Mouse (Mus musculus) A20 (cell line): ENCODE data around the gene Rab21.

ENCODE experiments used
- DNase-seq: peaks from one replicate; pipeline ENCODE4 v3.0.0-alpha.2; 2011; ENCODE audit warnings: low read depth, low spot score

The Rab21 gene

GRCm38 (mm10) chr10:115315473-115316171, at the start of gene Rab21:
Gene Rab21 (minus strand): TSS chr10:115315594.
- peak; percentile 92 for DNase-seq

DNA sequence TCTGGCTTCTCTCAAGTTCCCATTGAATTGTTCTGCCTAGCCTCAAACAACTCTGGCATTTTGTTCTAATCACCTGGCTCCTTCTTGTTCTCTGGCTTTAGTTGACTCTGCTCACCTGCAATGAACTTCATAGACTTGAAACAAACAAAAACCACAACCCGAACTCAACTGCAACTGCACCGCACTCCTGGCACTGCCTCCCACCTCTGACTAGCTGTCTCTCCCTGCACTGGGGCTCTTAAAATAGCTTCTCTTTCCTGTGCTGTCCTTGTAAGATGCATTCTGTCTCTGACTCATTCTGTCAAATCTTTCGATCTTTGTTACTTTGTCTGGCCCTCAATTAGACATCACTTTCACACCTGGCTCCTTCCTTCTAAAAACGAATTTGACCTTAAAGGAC, 47.8 kb upstream of the Rab21 start:
- no peak for DNase-seq

- no peak for DNase-seq
Measured at GRCm38 (mm10) chr10:115362623-115362964, 47.2 kb upstream of the Rab21 start.

DNA sequence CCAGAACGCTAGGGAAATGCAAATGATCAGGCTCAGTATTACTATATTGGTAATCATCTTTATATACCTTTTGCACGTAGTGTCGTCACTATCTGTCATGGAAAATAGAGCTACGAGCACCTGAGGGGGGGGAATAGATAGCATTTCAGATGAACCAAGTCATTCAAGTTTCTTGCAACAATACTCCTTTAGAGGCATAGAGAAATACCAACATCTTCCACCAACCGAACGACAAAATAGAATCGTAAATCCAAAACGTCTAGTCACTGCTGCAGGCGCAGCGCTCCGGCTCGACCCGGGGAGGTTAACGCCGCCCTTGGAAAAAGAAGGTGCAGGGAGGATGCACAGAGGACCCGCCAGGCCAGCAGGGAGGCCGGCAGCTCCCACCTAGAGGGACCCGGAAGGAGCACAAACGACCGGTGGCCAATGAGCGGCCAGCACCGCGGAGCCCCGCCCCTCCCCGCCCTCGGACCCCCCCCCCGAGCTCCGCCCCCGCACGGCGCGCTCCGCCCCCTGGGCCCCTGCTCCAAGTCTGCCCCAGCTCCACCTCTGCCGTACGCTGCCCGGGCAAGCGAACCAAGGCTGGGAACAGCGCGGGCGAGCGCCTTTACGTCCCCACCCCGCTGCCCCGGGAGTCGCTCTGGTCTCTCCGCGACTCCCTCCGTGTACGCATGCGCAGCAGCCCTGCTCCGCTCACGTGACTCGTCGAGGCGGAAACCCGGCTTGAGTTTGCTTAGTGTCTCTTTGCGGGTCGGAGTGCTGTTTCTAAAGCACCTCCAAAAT, 46.6 kb upstream of the Rab21 start, which contains the start of gene Tmem19:
TSS of gene Tmem19 (minus strand) at position 662 of the 783 bp plus-strand sequence.
- peak; percentile 95 for DNase-seq

GRCm38 (mm10) chr10:115359066-115359465, 43.7 kb upstream of the Rab21 start:
- no peak for DNase-seq

DNA sequence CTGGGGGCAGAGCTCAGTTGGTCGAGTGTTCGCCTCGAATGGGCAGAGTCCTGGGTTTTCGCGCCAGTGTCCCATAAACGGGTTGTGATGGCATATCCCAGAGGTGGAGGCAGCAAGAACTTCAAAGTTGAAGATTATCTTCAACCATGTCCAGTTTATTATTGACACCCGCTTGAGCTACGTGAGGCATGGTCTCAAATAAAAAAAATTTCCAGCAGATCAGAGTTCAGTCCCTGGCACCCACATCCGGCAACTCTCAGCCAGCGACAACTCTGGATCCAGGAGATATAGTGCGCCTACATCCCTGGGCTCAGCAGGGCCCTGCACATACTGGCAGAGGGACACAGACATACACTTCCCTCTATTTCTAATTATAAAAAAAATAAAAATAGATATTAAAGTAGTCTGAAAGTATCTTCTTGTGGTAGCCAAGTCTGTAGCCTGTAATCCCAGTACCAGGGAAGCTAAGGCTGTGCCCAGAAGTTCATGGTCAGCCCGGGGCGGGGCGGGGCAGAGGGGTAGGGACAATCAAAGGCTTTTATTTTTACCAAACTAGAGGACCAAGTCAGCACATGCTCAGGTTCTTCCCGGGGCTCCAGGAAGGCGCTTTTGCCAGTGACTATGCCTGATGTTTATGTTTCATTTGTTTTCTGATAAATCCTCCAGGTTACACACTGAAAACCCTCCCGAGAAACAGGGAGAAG, 43.0 kb upstream of the Rab21 start:
- DNase-seq: no peak

GRCm38 (mm10) chr10:115356106-115356505, 40.7 kb upstream of the Rab21 start:
- DNase-seq: no peak

DNA sequence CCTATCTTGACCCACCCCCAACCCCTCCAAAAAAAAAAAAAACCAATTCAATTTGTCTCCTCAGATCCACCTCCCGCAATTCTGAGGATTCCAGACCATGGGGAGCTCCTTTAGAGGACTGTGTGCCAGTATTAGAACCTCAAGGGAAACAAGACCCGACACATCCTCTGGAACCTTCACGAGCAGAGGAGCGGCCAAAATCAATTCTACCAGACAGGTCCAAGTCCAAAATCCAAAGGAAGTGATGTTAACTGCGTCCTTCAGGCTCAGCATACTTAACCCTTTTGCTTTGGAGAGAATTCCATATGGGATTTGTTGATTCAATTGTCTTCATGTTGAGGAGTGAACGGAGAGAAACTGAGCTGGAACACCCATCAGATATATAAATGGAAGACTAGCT, 39.6 kb upstream of the Rab21 start:
- no peak for DNase-seq

- no peak for DNase-seq
Measured at GRCm38 (mm10) chr10:115354553-115354952, 39.2 kb upstream of the Rab21 start.

GRCm38 (mm10) chr10:115350810-115351397, 35.5 kb upstream of the Rab21 start:
- DNase-seq: no peak

DNA sequence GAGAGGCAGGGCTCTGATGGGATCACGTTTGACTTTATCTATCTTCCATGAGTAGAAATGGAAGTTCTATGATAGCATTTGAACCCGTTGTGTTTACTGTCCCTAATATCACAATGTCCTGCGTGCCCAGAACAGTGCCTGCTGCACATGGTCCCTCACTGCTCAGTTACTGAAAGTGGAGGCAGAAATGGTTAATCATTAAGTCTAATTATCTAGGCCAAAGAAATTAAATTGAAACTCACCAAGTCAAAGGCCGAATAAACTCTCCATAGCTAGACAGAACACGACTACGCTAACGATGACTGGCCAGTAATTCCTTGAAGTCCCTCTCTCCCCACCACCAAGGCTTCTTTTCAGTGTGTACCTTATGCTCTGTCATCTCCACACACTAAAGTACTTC, 34.1 kb upstream of the Rab21 start:
- DNase-seq: no peak

DNA sequence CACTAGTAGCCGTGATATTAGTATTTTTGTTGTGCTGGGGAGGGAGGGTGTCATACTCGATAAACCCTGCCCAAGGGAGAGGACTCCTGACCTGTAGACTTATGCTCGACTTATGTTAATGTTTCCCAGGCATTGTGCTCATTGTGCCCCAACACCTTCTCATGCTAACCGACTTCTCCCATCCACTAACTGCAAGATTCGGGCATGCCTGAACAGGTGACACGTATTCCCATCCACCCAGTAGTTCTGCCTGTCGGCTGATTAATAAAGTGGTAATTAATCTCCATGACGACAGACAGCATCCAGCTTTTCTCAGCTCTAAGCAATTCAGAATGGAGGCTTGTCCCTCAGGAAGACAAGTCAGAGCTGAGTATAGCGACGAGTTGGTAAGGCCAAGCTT, 33.6 kb upstream of the Rab21 start:
- no peak for DNase-seq

GRCm38 (mm10) chr10:115348131-115348530, 32.7 kb upstream of the Rab21 start:
- DNase-seq: no peak

DNA sequence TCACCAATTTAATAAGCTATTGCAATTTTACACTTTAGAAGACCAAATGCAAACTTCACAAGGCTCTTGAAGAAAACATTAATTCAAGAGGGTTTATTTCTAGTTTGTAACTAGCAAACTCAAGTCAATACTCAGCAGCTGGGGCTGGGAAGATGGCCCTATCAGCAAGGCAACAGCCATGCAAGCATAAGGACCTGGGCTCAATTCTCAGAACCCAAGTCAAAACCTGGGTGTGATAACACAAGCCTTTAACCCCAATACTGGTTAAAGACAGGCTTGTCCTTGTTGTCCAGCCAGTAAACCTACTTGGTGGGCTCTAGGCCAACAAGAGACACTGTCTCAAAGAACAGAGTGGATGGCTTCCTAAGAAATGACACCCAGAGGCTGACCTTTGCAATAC, 31.1 kb upstream of the Rab21 start:
- DNase-seq: no peak

DNA sequence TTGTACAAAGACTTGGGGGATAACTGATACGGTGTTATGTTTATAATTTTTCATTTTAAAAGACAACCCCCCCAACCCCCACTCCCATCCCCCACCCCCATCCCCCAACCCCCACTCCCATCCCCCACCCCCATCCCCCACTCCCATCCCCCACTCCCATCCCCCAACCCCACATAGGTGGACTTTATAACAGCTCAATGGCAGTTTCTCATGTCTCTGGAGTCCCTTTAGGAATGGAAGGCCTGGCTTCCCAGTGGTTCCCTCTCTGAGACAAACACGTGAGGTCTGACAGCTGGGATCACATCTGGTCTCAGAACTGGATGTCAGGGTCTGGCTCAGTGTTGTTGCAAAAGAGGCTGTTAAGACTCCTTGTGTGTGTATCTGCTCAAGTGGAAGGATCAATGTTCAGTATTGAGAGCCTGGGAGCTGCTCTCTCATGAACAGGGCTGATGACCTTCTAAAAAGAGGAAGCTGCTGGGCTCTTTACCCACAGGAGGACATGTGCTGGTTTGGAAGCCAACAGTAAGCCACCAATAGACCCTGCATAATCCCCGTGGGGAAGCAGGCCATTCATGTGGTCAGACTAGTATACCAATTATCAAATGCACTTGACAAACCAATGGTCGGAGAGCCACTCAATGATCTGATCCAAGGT, 27.5 kb upstream of the Rab21 start:
- DNase-seq: peak; percentile 47

DNA sequence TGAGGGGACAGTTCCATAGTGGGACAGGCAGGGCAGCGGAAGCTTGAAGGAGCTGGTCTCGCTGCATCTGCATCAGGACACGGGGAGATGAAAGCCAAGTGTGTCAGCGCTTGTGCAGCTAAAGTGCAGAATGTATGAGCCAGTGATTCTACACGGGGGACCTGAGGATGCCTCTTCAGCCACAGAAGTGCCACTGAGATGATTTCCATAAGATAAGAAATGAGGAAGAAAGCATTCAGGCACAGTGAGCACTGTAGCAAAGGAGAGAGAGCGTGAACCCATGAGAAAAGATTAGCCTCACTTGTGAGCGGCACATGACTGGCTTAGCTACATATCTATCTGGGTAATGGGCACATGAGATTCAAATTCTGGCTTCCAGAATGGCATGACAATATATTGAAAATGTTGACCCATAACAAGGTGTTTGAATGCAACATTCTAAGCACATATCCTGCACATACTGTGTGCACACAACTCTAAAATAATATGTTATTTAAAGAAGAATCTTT, 24.5 kb upstream of the Rab21 start:
- no peak for DNase-seq

- no peak for DNase-seq
Measured at GRCm38 (mm10) chr10:115336901-115337300, 21.5 kb upstream of the Rab21 start.

DNA sequence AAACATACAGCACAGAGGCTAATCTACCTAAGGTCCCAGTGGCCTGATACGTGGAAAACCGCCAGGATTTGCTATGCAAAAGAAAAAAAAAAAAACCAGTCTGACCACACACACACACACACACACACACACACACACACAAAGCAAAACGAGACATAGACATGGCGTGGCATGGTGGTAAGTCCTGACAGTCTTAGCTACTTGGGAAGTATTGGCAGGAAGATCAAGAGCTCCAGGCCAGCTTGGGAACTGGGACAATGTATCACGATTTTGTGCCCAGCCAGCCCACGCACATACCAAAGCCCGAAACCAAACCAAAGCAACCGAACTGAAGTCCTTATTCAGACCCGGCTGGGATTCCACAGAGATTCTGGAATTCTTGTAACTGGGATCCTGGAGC, 18.1 kb upstream of the Rab21 start:
- DNase-seq: no peak

DNA sequence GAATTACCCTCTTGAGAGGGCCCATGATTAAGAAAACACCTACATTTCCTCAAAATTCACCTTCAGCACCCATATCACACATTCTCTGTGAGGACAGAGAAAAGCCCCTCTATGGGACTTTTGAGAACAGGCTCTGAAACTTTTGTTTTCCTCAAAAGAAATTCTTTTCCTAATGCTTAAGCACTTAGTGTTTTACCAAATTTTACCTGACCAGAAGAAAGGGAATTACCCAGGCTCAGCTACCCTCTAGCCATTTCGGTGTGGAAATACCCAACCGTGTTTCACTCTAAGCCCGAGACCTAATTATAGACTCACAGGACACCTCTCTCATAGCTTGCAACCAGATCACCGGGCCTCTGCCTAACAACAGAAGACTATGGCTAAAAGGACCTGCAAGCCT, 17.6 kb upstream of the Rab21 start:
- peak; percentile 52 for DNase-seq

GRCm38 (mm10) chr10:115332420-115332952, 17.1 kb upstream of the Rab21 start:
- no peak for DNase-seq

DNA sequence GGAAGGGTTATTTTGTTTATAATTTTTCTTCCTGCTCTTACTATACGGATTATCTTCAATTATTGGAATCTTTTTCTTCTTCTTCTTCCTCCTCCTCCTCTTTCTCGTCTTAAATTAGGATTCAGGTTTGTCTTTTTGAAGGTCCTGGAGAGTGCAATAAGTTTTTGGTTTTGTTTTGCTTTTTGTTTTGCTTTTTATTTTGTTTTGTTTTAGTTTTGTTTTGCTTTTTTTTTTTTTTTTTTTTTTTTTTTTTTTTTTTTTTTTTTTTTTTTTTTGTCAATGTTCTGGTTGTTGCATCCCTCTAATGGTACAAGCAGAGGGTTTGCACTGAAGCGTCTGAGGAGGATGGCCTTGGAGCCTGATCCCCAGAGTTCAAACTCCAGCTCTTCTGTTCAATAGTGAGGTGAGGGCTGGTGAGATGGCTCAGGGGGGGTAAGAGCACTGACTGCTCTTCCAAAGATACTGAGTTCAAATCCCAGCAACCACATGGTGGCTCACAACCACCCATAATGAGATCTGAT, 13.7 kb upstream of the Rab21 start:
- DNase-seq: no peak
